Mouse (Mus musculus): ENCODE measurements around the gene Pth2.

- TF ChIP-seq CTCF (IDR thresholded peaks at IDR 0.05; ENCODE audit: control insufficient read depth, insufficient read depth, insufficient replicate concordance, low read depth, low read length): no peak
- no peak for TF ChIP-seq POLR2A (IDR thresholded peaks at IDR 0.05; ENCODE audit: control insufficient read depth, low read depth, low read length)
Measured at GRCm38 (mm10) chr7:45169495-45169894, 11.3 kb upstream of the Pth2 start.

All from testis, adult 2 months (tissue).